Mouse (Mus musculus): ENCODE results near the gene Epha1. TPM values are rescaled to one million over a fixed set of nuclear protein-coding genes. Genes with fewer than 3 reads are reported as not detected.

Epha1 gene
- total and polyA plus RNA-seq, 3 experiments, result 0.04 TPM; not detected in 2

DNA sequence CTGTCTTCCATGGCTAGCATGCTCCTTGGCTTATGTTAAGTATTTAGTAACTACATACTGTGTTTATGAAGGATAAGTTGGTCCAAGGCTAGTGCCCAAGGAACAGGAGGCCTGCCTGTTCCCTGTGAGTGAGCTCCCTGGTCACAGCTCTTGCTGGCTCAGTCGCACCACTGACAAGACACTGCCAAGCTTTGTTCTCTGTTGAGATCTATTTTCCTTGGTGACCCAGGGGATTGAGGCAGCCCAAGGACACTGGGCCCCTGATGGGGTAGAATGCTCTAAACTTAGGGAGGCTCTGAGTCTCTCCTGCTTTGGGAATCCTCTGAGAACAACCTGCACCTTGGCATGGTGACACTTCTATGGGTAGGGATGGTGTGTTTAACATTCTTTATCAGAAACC, 11.0 kb downstream of the Epha1 start:
- H3K36me3 ChIP-seq (ENCODE audit: control insufficient read depth in 1 of 2, insufficient read depth in 2 of 2, low read length in 2 of 2), result peaks cover 0 to 2% of the 10 kb centered on the region in 2 experiments; a peak in 2 of 4 replicates
- H3K27ac ChIP-seq (ENCODE audit: control insufficient read depth, low read depth, low read length), result no peak overlapping the region
- TF ChIP-seq E2F4 (IDR thresholded peaks at IDR 0.05; ENCODE audit: borderline replicate concordance, low read depth, low read length) (no peak), MXI1 (IDR thresholded peaks at IDR 0.05; ENCODE audit: low read depth, low read length) (no peak), ELF1 (IDR thresholded peaks at IDR 0.05; ENCODE audit: low read depth, low read length) (no peak)
- H3K9me3 ChIP-seq (replicated peaks; ENCODE audit: insufficient read depth, low read length), result no peaks in the 10 kb centered on the region
- H3K4me1 ChIP-seq (ENCODE audit: control insufficient read depth in 1 of 2, insufficient read depth in 2 of 2, low read length in 2 of 2), result peaks cover 0 to 11% of the 10 kb centered on the region in 2 experiments; a peak in 2 of 4 replicates
- DNase-seq (ENCODE audit: low read depth, low spot score), result no peak
- H3K79me2 ChIP-seq (ENCODE audit: control insufficient read depth, insufficient read depth, low read length, poor library complexity), result no peaks in the 10 kb centered on the region
- no peak overlapping the region for H3K4me3 ChIP-seq (ENCODE audit: control insufficient read depth in 1 of 2, insufficient read depth in 1 of 2, low read depth in 2 of 2, low read length in 2 of 2)
- H3K9ac ChIP-seq (ENCODE audit: control insufficient read depth, low read depth, low read length, poor library complexity, severe bottlenecking), result no peak overlapping the region
- H3K27me3 ChIP-seq (ENCODE audit: control insufficient read depth in 1 of 2, insufficient read depth in 2 of 2, low read length in 2 of 2), result no peaks in the 10 kb centered on the region

- no peak for DNase-seq (ENCODE audit: low read depth, low spot score)
- Histone ChIP-seq H3K9ac (ENCODE audit: control insufficient read depth, low read depth, low read length, poor library complexity, severe bottlenecking) (no peak overlapping the region), H3K4me3 (ENCODE audit: control insufficient read depth in 1 of 2, insufficient read depth in 1 of 2, low read depth in 2 of 2, low read length in 2 of 2) (no peak overlapping the region), H3K79me2 (ENCODE audit: control insufficient read depth, insufficient read depth, low read length, poor library complexity) (no peaks in the 10 kb centered on the region), H3K27me3 (ENCODE audit: control insufficient read depth in 1 of 2, insufficient read depth in 2 of 2, low read length in 2 of 2) (no peaks in the 10 kb centered on the region), H3K36me3 (ENCODE audit: control insufficient read depth in 1 of 2, insufficient read depth in 2 of 2, low read length in 2 of 2) (peaks cover 0 to 2% of the 10 kb centered on the region in 2 experiments; a peak in 2 of 4 replicates), H3K9me3 (replicated peaks; ENCODE audit: insufficient read depth, low read length) (no peaks in the 10 kb centered on the region), H3K4me1 (ENCODE audit: control insufficient read depth in 1 of 2, insufficient read depth in 2 of 2, low read length in 2 of 2) (peaks cover 0 to 11% of the 10 kb centered on the region in 2 experiments; a peak in 2 of 4 replicates), H3K27ac (ENCODE audit: control insufficient read depth, low read depth, low read length) (no peak overlapping the region)
- no peak for TF ChIP-seq ZNF384 (IDR thresholded peaks at IDR 0.05; ENCODE audit: low read depth, low read length)
- TF ChIP-seq RAD21 (IDR thresholded peaks at IDR 0.05; ENCODE audit: low read depth, low read length), result no peak
- no peak for TF ChIP-seq POLR2A (IDR thresholded peaks at IDR 0.05; ENCODE audit: control insufficient read depth in 1 of 2, insufficient read depth in 1 of 2, low read depth in 1 of 2, low read length in 2 of 2, poor library complexity in 1 of 2)
- no peak for TF ChIP-seq MEF2A (IDR thresholded peaks at IDR 0.05; ENCODE audit: extremely low read depth, insufficient replicate concordance, low read depth, low read length, poor library complexity, severe bottlenecking)
- no peak for TF ChIP-seq SIN3A (IDR thresholded peaks at IDR 0.05; ENCODE audit: low read length)
- no peak for TF ChIP-seq ETS1 (IDR thresholded peaks at IDR 0.05; ENCODE audit: low read depth, low read length)
- TF ChIP-seq ZMIZ1 (IDR thresholded peaks at IDR 0.05; ENCODE audit: low read depth, low read length), result no peak
- TF ChIP-seq USF2 (IDR thresholded peaks at IDR 0.05; ENCODE audit: borderline replicate concordance in 1 of 2, insufficient read depth in 1 of 2, low read depth in 1 of 2, low read length in 2 of 2), result no peak
- TF ChIP-seq EP300 (IDR thresholded peaks at IDR 0.05; ENCODE audit: low read depth in 1 of 2, low read length in 2 of 2), result no peak
- TF ChIP-seq POLR2AphosphoS2 (IDR thresholded peaks at IDR 0.05; ENCODE audit: low read length), result no peak
- no peak for TF ChIP-seq TBP (IDR thresholded peaks at IDR 0.05; ENCODE audit: low read depth, low read length)
- TF ChIP-seq CHD1 (IDR thresholded peaks at IDR 0.05; ENCODE audit: low read depth, low read length), result no peak
- no peak for TF ChIP-seq USF1 (IDR thresholded peaks at IDR 0.05; ENCODE audit: low read depth, low read length)
Observed at GRCm38 (mm10) chr6:42361041-42361895, 11.8 kb downstream of the Epha1 start.

Data from MEL (cell line).